Mouse (Mus musculus) kidney, postnatal 0 days (tissue): ENCODE results near the gene Tle4. TPM values are rescaled to one million over a fixed set of nuclear protein-coding genes. Genes with fewer than 3 reads are reported as not detected.
A peak's percentile ranks its signal among the peaks of the same experiment; 100 is the strongest.

Source experiments
- ATAC-seq: fragments of 200-750 bp; cut with Nextera tagmentation; replicated peaks from 2 replicates; pipeline ENCODE4 v1.8.0; 2017; ENCODE audit warnings: low read depth, moderate number of reproducible peaks, moderate TSS enrichment, moderate library complexity; ENCODE audit not compliant: low FRiP score
- DNase-seq: peaks from one replicate; pipeline ENCODE4 v3.0.0-alpha.2; 2016; ENCODE audit warnings: low spot score
- H3K27ac ChIP-seq: fragments of 300-500 bp; sonication (generic); 2 replicates; pipeline ENCODE4 v1.5.1; 2014; ENCODE audit warnings: mild to moderate bottlenecking
- H3K27me3 ChIP-seq: fragments of 300-500 bp; sonication (generic); 2 replicates; pipeline ENCODE4 v1.6.1; 2014; ENCODE audit warnings: low read length, mixed read lengths; ENCODE audit not compliant: insufficient read depth
- H3K36me3 ChIP-seq: fragments of 300-500 bp; sonication (generic); 2 replicates; pipeline ENCODE4 v1.6.1; 2014; ENCODE audit warnings: low read length, mixed read lengths; ENCODE audit not compliant: insufficient read depth
- H3K4me1 ChIP-seq: fragments of 300-500 bp; sonication (generic); replicated peaks from 2 replicates; pipeline ENCODE4 v1.6.1; 2014; ENCODE audit warnings: antibody characterized with exemption, low read length, mixed read lengths; ENCODE audit not compliant: insufficient read depth
- H3K4me2 ChIP-seq: fragments of 300-500 bp; sonication (generic); 2 replicates; pipeline ENCODE4 v1.6.1; 2014; ENCODE audit warnings: mild to moderate bottlenecking, low read length, moderate library complexity, mixed read lengths
- H3K4me3 ChIP-seq: fragments of 300-500 bp; sonication (generic); replicated peaks from 2 replicates; pipeline ENCODE4 v1.5.1; 2014; ENCODE audit warnings: low read depth, low read length
- H3K9ac ChIP-seq: fragments of 300-500 bp; sonication (generic); 2 replicates; pipeline ENCODE4 v1.6.1; 2014; ENCODE audit warnings: low read depth, low read length
- H3K9me3 ChIP-seq: fragments of 300-500 bp; sonication (generic); replicated peaks from 2 replicates; pipeline ENCODE4 v1.6.1; 2016; ENCODE audit warnings: low read length, inconsistent platforms, mixed read lengths
- CTCF ChIP-seq: IDR thresholded peaks from 2 replicates; pipeline ENCODE4 v1.5.1; 2016; ENCODE audit warnings: antibody characterized with exemption, low read depth, mild to moderate bottlenecking, moderate library complexity
- WGBS: fragments of 180-500 bp; shearing (Covaris S2); extraction: QIAGEN DNeasy Blood & Tissue Kit; methylation state at CpG from one replicate; pipeline ENCODE4 v1.1.7; 2014; 5-methylcytosine and 5-hydroxymethylcytosine counted together
- polyA plus RNA-seq: library from polyadenylated mRNA; unstranded; fragments of >200 nt; fragmentation: Nextera tagmentation; extraction: Ambion mirVana; gene quantifications from 2 replicates; pipeline ENCODE4 v1.2.1, GENCODE M21; 2015

Tle4 gene
- polyA plus RNA-seq, 1 experiment from 2014 or later, result 12.8 TPM

- no peak for ATAC-seq
- peaks cover 5% of the 10 kb centered on the region; the same call in 1 of the 2 replicates for H3K4me1 ChIP-seq
Observed at GRCm38 (mm10) chr19:14503862-14504261, 94.0 kb downstream of the Tle4 start.

DNA sequence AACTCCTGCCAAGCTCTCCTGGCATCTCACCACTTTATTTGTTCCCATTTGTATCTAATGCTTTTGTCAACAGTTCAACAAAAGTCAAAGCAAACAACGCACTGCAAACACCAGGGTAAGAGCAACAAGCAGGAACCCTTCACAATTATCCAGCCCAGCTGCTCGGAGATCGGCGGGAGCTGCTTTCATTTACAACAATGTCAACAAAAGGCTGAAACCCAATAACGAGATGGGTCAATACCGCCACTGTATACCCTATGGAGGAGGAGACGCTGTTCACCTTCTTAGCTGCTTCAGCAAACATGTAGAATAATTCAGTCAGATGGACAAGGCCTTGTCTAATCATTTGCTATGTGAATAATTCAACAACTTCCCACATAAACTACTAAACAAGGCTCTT is 95.6 kb downstream of the Tle4 start:
- DNase-seq (peak; percentile 63), ATAC-seq (no peak)
- 21% methylated on average over 7 of the region's 7 CpGs for WGBS

More at GRCm38 (mm10) chr19:14503862-14504261, 94.0 kb downstream of the Tle4 start:
- no peak for TF ChIP-seq CTCF
- H3K9ac ChIP-seq, result no peak overlapping the region
- H3K27me3 ChIP-seq, result no peaks in the 10 kb centered on the region
- H3K9me3 ChIP-seq, result no peaks in the 10 kb centered on the region
- no peak overlapping the region for H3K27ac ChIP-seq
- 82% methylated on average over 6 of the region's 6 CpGs for WGBS
- no peak for DNase-seq
- H3K4me3 ChIP-seq, result no peak overlapping the region
- no peaks in the 10 kb centered on the region for H3K36me3 ChIP-seq
- H3K4me2 ChIP-seq, result no peak overlapping the region

GRCm38 (mm10) chr19:14499835-14500425 is 97.9 kb downstream of the Tle4 start:
- DNase-seq (no peak), ATAC-seq (no peak)
- H3K4me3 ChIP-seq, result no peak overlapping the region
- WGBS, result 22% methylated on average over 3 of the region's 3 CpGs
- no peak overlapping the region for H3K27ac ChIP-seq
- no peak overlapping the region for H3K9ac ChIP-seq
- H3K4me2 ChIP-seq, result no peak overlapping the region
- H3K9me3 ChIP-seq, result no peaks in the 10 kb centered on the region
- H3K4me1 ChIP-seq, result no peaks in the 10 kb centered on the region
- no peaks in the 10 kb centered on the region for H3K36me3 ChIP-seq
- TF ChIP-seq CTCF, result no peak
- H3K27me3 ChIP-seq, result no peaks in the 10 kb centered on the region

More for the DNA sequence above, 95.6 kb downstream of the Tle4 start:
- no peak overlapping the region for H3K9ac ChIP-seq
- H3K4me2 ChIP-seq, result 0 out of 2 replicates have a peak overlapping the region, but pooled peaks have one; percentile 4
- no peak overlapping the region for H3K4me3 ChIP-seq
- H3K9me3 ChIP-seq, result no peaks in the 10 kb centered on the region
- H3K4me1 ChIP-seq, result peaks cover 5% of the 10 kb centered on the region; the same call in 1 of the 2 replicates
- no peak for TF ChIP-seq CTCF
- no peak overlapping the region for H3K27ac ChIP-seq
- no peaks in the 10 kb centered on the region for H3K36me3 ChIP-seq
- H3K27me3 ChIP-seq, result no peaks in the 10 kb centered on the region

GRCm38 (mm10) chr19:14493047-14493446 is 104.8 kb downstream of the Tle4 start:
- Histone ChIP-seq H3K9ac (no peak overlapping the region), H3K27ac (no peak overlapping the region), H3K4me2 (no peak overlapping the region), H3K27me3 (no peaks in the 10 kb centered on the region), H3K4me1 (no peaks in the 10 kb centered on the region), H3K36me3 (no peaks in the 10 kb centered on the region), H3K4me3 (no peak overlapping the region), H3K9me3 (no peaks in the 10 kb centered on the region)
- no peak for ATAC-seq
- no peak for DNase-seq
- TF ChIP-seq CTCF, result no peak
- 83% methylated on average over 3 of the region's 3 CpGs for WGBS

GRCm38 (mm10) chr19:14487180-14487579 is 110.7 kb downstream of the Tle4 start:
- H3K27ac ChIP-seq, result no peak overlapping the region
- no peak overlapping the region for H3K4me2 ChIP-seq
- no peaks in the 10 kb centered on the region for H3K4me1 ChIP-seq
- H3K4me3 ChIP-seq, result no peak overlapping the region
- H3K9me3 ChIP-seq, result no peaks in the 10 kb centered on the region
- TF ChIP-seq CTCF, result no peak
- DNase-seq, result no peak
- H3K36me3 ChIP-seq, result no peaks in the 10 kb centered on the region
- WGBS, result 87% methylated on average over 9 of the region's 9 CpGs
- no peak for ATAC-seq
- no peaks in the 10 kb centered on the region for H3K27me3 ChIP-seq
- H3K9ac ChIP-seq, result no peak overlapping the region

- H3K27ac ChIP-seq, result no peak overlapping the region
- no peak overlapping the region for H3K9ac ChIP-seq
- no peak for TF ChIP-seq CTCF
- H3K9me3 ChIP-seq, result no peaks in the 10 kb centered on the region
- H3K36me3 ChIP-seq, result no peaks in the 10 kb centered on the region
- WGBS, result 68% methylated on average over 3 of the region's 3 CpGs
- H3K4me1 ChIP-seq, result 0 out of 2 replicates have a peak, but pooled peaks cover 4% of the 10 kb centered on the region
- H3K4me2 ChIP-seq, result no peak overlapping the region
- ATAC-seq (no peak), DNase-seq (no peak)
- H3K4me3 ChIP-seq, result no peak overlapping the region
- H3K27me3 ChIP-seq, result no peaks in the 10 kb centered on the region
Observed at GRCm38 (mm10) chr19:14485176-14485575, 112.7 kb downstream of the Tle4 start.
